ENCODE assay signal across 18 mouse cellular contexts in the genomic region with DNA sequence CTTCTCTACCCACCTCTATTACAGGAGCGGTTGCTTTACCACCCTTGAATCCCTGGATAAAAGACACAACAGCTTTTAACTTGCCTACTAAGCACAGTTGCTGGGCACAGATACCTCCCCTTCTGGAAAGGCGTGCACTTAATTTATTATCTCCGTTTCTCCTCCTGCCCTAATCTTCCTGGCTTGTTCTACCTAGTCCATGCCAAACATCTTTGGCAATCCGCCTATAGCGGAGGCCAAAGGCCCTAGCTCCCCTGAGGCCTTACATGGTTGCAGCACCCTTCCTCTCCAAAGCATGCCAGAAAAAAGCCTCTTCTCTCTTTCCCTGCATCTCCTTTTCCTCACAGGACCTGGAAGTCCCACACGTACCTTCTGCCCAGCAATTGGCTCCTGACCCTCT. TPM values are rescaled to one million over a fixed set of nuclear protein-coding genes. Genes with fewer than 3 reads are reported as not detected.
DNase-seq lines count a peak whose midpoint lies in the region; ATAC-seq and TF ChIP-seq lines count a peak whose summit lies in the region.
"Had no signal": no experiment of that assay in that cellular context is flagged by ENCODE, and none has a peak within 500 bp of the region (broad histone marks: within the 10 kb centered on the region; RNA-seq: fewer than 3 reads in every experiment).

No protein-coding gene starts in this region.

- 74% methylated on average over 6 of the region's 6 CpGs for WGBS in intestine, embryonic 15.5 days
- 74% methylated on average over 6 of the region's 6 CpGs for WGBS in forebrain, postnatal 0 days

- peak; percentile 20 to 23 for DNase-seq in cerebellum, postnatal 10 days
- DNase-seq in cerebellum, adult 18-20 months: no peak
- peak; percentile 12 for DNase-seq in ovary, adult 18-20 months (ENCODE audit: low spot score)
- no peak for DNase-seq in ovary, postnatal 10 days (ENCODE audit: low spot score)
- no peak for DNase-seq in MN1 (ENCODE audit: low spot score)
- no peak for DNase-seq in forebrain, postnatal 0 days
- DNase-seq in Muller cell, postnatal 12 days (ENCODE audit: inconsistent ontology term): no peak
- DNase-seq: gastrocnemius, postnatal 14 days; liver, postnatal 0 days; lung, postnatal 4 days; thymus, postnatal 14 days had no signal

- no peak overlapping the region for H3K27ac ChIP-seq in intestine, embryonic 15.5 days
- H3K27ac ChIP-seq in forebrain, postnatal 0 days (ENCODE audit: low read depth, low read length): no peak overlapping the region
- H3K27ac ChIP-seq: embryonic facial prominence, embryonic 15.5 days; forebrain, embryonic 13.5 days; neural tube, embryonic 13.5 days had no signal

- no peaks in the 10 kb centered on the region for H3K27me3 ChIP-seq in intestine, embryonic 15.5 days (replicated peaks)
- H3K27me3 ChIP-seq in forebrain, postnatal 0 days (ENCODE audit: insufficient read depth, low read length): no peaks in the 10 kb centered on the region
- H3K27me3 ChIP-seq: embryonic facial prominence, embryonic 15.5 days; forebrain, embryonic 13.5 days; neural tube, embryonic 13.5 days had no signal

- no peaks in the 10 kb centered on the region for H3K9me3 ChIP-seq in intestine, embryonic 15.5 days
- H3K9me3 ChIP-seq in forebrain, postnatal 0 days (ENCODE audit: low read length): no peaks in the 10 kb centered on the region
- H3K9me3 ChIP-seq: embryonic facial prominence, embryonic 15.5 days; forebrain, embryonic 13.5 days; neural tube, embryonic 13.5 days had no signal

- H3K4me2 ChIP-seq in intestine, embryonic 15.5 days (replicated peaks): no peak overlapping the region
- H3K4me2 ChIP-seq in forebrain, postnatal 0 days (ENCODE audit: low read depth): no peak overlapping the region
- H3K4me2 ChIP-seq: embryonic facial prominence, embryonic 15.5 days; forebrain, embryonic 13.5 days; neural tube, embryonic 13.5 days had no signal

- no peak for TF ChIP-seq CTCF in forebrain, postnatal 0 days (IDR thresholded peaks at IDR 0.05; ENCODE audit: low read depth)

- no peaks in the 10 kb centered on the region for H3K36me3 ChIP-seq in intestine, embryonic 15.5 days
- no peaks in the 10 kb centered on the region for H3K36me3 ChIP-seq in forebrain, postnatal 0 days (ENCODE audit: insufficient read depth)
- H3K36me3 ChIP-seq: embryonic facial prominence, embryonic 15.5 days; neural tube, embryonic 13.5 days had no signal

- ATAC-seq in intestine, embryonic 15.5 days: peak; percentile 25; the same call in 1 of the 2 replicates
- no peak for ATAC-seq in forebrain, postnatal 0 days
- ATAC-seq: forebrain, embryonic 13.5 days; hindbrain, embryonic 16.5 days; liver, postnatal 0 days; midbrain, embryonic 16.5 days had no signal

- peaks cover 4% of the 10 kb centered on the region; the same call in 1 of the 2 replicates for H3K4me1 ChIP-seq in intestine, embryonic 15.5 days (replicated peaks)
- H3K4me1 ChIP-seq in forebrain, postnatal 0 days (ENCODE audit: insufficient read depth): no peaks in the 10 kb centered on the region
- H3K4me1 ChIP-seq: embryonic facial prominence, embryonic 15.5 days; forebrain, embryonic 13.5 days; neural tube, embryonic 13.5 days had no signal

- no peak overlapping the region for H3K4me3 ChIP-seq in intestine, embryonic 15.5 days (replicated peaks)
- no peak overlapping the region for H3K4me3 ChIP-seq in forebrain, postnatal 0 days (ENCODE audit: low read depth, low read length)
- H3K4me3 ChIP-seq: embryonic facial prominence, embryonic 15.5 days; forebrain, embryonic 13.5 days; neural tube, embryonic 13.5 days had no signal

- H3K9ac ChIP-seq in intestine, embryonic 15.5 days: no peak overlapping the region
- no peak overlapping the region for H3K9ac ChIP-seq in forebrain, postnatal 0 days
- H3K9ac ChIP-seq: embryonic facial prominence, embryonic 15.5 days; forebrain, embryonic 13.5 days; liver, postnatal 0 days; neural tube, embryonic 13.5 days had no signal

RNA-seq across cellular contexts. Expression of gene Gpat3, which starts 18.9 kb away (rescaled TPM):
- 12.0 and 12.6 TPM in 2 replicates for polyA plus RNA-seq in intestine, embryonic 15.5 days (2015; fragmentation: Nextera tagmentation; extraction: Ambion mirVana)
- total RNA-seq in forebrain, postnatal 0 days (2014; rRNA removed): 1.2 and 4.2 TPM in 2 replicates
- 0.53 and 0.77 TPM in 2 replicates for polyA plus RNA-seq in forebrain, postnatal 0 days (2015; fragmentation: Nextera tagmentation; extraction: Ambion mirVana)
- total RNA-seq: common myeloid progenitor, adult 5-6 weeks had no signal

RNA-seq across cellular contexts. Expression of gene Abraxas1, which starts 43.7 kb away (rescaled TPM):
- polyA plus RNA-seq in intestine, embryonic 15.5 days (2015; fragmentation: Nextera tagmentation; extraction: Ambion mirVana): 26.7 and 30.0 TPM in 2 replicates
- total RNA-seq in forebrain, postnatal 0 days (2014; rRNA removed): 5.2 and 6.0 TPM in 2 replicates
- polyA plus RNA-seq in forebrain, postnatal 0 days (2015; fragmentation: Nextera tagmentation; extraction: Ambion mirVana): 7.7 and 10.3 TPM in 2 replicates

Comparison
In these comparisons a context has a peak if more than half of its experiments do, and no peak if none do; other contexts are left out.
1. DNase-seq: peak in cerebellum, postnatal 10 days (2 of 2) and ovary, adult 18-20 months (single experiment); none in cerebellum, adult 18-20 months (0 of 2), ovary, postnatal 10 days (single experiment), MN1 (single experiment), forebrain, postnatal 0 days (single experiment) and Muller cell, postnatal 12 days (single experiment).